Mouse (Mus musculus) liver, embryonic 14.5 days (tissue): ENCODE measurements around the gene Tpm1.

Source experiments
- CTCF ChIP-seq: IDR thresholded peaks from 2 replicates; pipeline ENCODE4 v1.5.1; 2016; ENCODE audit warnings: antibody characterized with exemption, low read depth, control low read depth
- EP300 ChIP-seq: IDR thresholded peaks from 2 replicates; pipeline ENCODE4 v1.6.1; 2016; ENCODE audit warnings: antibody characterized with exemption, low read depth

GRCm38 (mm10) chr9:67083801-67084200, 34.6 kb upstream of the Tpm1 start:
- TF ChIP-seq CTCF (no peak), EP300 (no peak)
